Mouse (Mus musculus) kidney, adult 2 months (tissue): ENCODE data around the gene Flt3l.

Experiments used
- CTCF ChIP-seq: fragments of 200-500 bp; conservative IDR thresholded peaks from 2 replicates; pipeline ENCODE4 v1.5.1; 2011; ENCODE audit warnings: low read depth, mild to moderate bottlenecking, control low read depth, low read length, moderate library complexity, mixed read lengths; ENCODE audit not compliant: insufficient read depth, insufficient read length
- POLR2A ChIP-seq: fragments of 200-500 bp; IDR thresholded peaks from one replicate; pipeline ENCODE4 v1.6.1; 2011; ENCODE audit warnings: low read depth, low read length, control low read depth

- TF ChIP-seq CTCF (no peak), POLR2A (no peak)
These were observed 32.4 kb upstream of the Flt3l start for GRCm38 (mm10) chr7:45168656-45169055.
